Mouse (Mus musculus): ENCODE measurements at regions not wholly inside any gene's neighbourhood (a gene's known extent, or its start where the extent isn't known, plus 50 kb on each side); places are given as distances from the start of the nearest gene placed in this dataset.

GRCm38 (mm10) chr13:70464996-70465395 lies 172.4 kb downstream of the Ice1 start:
- DNase-seq (ENCODE audit: low spot score), result no peak

GRCm38 (mm10) chr13:70474746-70475145 lies 162.7 kb downstream of the Ice1 start:
- DNase-seq (ENCODE audit: low spot score), result no peak

DNA sequence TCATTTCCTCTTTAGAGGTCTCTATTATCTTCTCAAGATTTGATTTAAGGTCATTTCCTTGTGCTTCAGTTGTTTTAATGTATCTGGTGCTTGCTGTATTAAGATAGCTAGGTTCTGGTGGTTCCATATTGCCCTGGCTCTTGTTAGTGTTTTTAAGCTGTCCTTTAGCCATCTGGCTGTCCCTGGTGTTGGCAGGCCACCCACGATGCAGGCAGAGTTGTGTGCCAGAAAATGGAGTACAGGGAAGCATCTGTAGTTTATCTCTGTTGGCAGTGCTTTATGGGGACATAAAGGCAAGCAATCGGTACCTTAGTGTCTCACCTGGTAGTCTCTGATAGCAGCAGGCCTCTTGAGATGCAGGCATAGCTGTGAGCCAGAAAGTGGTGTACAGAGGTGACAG lies 162.1 kb downstream of the Ice1 start:
- no peak for DNase-seq (ENCODE audit: low spot score)

DNA sequence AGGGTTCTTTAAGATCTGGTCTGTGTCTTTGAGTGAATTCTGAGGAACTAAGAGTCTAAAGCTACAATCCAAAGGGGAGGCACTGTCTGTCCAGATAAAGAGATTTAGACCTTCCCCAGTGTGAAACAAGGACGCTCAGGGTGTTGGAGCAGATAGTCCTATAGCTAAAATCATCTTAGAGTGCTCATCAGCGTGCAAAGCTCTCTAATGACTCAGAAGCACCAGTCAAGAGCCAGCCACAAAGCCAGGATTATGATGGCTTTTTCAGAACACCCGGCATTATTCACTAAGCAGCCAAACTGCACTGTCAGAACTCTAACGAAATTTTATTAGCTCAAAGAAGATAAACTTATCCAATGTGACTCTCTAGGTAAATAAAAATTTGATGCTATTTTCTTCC lies 138.1 kb downstream of the Ice1 start:
- DNase-seq (ENCODE audit: low spot score), result no peak

Data from urinary bladder, postnatal 14 days (tissue).